Mouse (Mus musculus): ENCODE data around the gene Anxa3.

GRCm38 (mm10) chr5:96878851-96879540 is 85.9 kb downstream of the Anxa3 start:
- TF ChIP-seq CTCF (IDR thresholded peaks at IDR 0.05; ENCODE audit: borderline replicate concordance, extremely low read depth, insufficient read depth, insufficient read length): no peak
- TF ChIP-seq POLR2A (IDR thresholded peaks at IDR 0.05; ENCODE audit: borderline replicate concordance, extremely low read depth, insufficient read depth, insufficient read length, poor library complexity, severe bottlenecking): no peak

All from brain, embryonic 14.5 days (tissue).